Mouse (Mus musculus): ENCODE measurements at regions not wholly inside any gene's neighbourhood (a gene's known extent, or its start where the extent isn't known, plus 50 kb on each side); places are given as distances from the start of the nearest gene placed in this dataset.

DNA sequence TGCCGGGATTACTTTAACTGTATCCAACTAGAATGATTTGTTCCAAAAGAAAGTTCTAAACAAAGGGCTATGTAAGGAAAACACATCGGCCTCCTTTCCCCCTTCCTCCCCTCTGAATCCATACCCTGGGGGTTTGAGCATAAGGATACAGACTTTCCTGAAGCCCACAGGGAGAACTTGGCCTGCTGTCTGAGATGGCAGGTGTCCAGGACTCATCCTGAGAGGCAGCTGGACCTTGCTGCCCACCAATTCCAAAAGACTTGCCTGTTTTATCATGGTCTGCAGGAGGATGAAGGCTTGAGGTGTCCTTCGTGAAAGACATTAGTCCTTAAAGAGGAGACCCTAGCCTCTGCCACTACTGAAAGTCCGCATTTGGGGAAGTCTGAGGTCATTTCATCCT is 94.0 kb upstream of the A230072I06Rik start:
- ATAC-seq (replicated peaks; ENCODE audit: insufficient number of reproducible peaks, low FRiP score, low TSS enrichment, poor library complexity, severe bottlenecking), result no peak

- no peak for ATAC-seq (replicated peaks; ENCODE audit: insufficient number of reproducible peaks, low FRiP score, low TSS enrichment, poor library complexity, severe bottlenecking)
Observed at GRCm38 (mm10) chr8:12187366-12187765, 91.3 kb upstream of the A230072I06Rik start.

DNA sequence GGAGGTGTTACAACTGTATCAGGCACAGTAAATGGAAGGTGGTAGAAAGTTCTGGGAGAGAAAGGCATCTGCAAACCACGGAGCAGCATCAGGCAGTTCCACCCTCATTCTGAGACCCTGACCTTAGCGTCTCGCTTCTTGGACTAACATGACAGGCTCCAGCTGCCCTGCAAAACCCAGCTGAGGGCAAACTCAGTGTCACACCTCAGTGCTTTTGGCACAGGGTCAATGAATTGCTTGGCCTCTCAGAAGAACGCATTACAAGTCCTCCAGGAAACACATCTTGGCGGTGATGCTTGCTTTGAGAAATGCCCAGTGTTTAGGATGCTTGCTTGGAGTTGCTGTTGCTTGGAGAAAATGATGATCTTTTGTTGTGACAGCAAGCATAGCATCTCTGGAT is 90.2 kb upstream of the A230072I06Rik start:
- ATAC-seq (replicated peaks; ENCODE audit: insufficient number of reproducible peaks, low FRiP score, low TSS enrichment, poor library complexity, severe bottlenecking), result no peak

DNA sequence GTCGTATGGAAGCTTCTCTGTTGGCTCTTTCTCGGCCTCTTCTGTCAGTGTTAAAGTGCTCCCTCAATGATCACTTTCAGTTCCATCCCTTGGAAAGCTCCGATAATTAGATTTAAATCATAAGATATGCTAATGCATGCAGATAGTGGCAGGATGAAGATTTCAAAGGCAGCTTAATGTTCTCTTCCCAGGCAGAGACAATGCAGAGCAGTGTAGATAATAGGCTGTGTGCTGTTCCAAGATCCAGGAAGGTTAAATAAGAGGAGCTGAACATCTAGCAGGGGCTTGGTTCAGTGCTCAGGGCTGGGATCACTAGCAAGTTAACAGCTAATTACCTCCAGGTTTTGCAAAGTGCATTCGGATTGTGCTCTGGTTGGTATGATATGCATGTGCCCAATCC is 89.7 kb upstream of the A230072I06Rik start:
- ATAC-seq (replicated peaks; ENCODE audit: insufficient number of reproducible peaks, low FRiP score, low TSS enrichment, poor library complexity, severe bottlenecking), result no peak

DNA sequence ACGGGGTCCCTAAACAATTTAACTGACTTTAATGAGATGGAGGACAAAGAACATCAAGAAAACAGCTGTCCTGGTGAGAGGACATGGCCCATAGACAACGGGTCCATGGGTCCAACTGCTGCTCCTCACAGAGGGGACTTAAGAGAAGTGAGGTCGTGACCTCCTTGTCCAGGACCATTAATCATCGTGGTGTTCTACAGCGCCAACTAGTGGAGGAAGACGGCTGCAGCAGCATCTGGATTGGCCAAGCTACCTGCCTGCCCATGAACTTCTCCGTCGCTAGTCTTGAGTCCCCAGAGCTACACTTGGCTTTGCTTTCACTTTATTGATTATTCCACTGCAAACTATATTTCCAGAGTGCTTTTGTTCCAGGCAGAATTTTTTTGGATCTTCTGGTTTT is 86.6 kb upstream of the A230072I06Rik start:
- no peak for ATAC-seq (replicated peaks; ENCODE audit: insufficient number of reproducible peaks, low FRiP score, low TSS enrichment, poor library complexity, severe bottlenecking)

DNA sequence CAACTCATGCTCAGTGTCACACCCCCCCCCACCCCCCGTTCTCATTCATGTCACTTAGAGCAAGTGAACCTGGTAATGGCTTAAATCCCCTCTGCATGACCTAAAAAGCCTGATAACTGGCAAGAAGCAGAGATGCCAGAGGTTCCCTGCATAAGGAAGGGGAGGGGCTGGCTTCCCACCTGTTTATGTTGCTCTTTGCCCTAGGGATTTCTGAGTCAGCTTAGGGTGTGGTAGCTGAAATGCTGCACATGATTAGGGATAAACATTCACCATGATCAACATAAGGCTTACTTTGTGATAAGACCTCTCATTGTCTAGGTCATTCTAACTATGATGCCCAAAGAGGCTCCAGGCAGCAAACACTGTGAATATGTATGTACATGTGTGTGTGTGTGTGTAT is 72.7 kb upstream of the A230072I06Rik start:
- no peak for ATAC-seq (replicated peaks; ENCODE audit: insufficient number of reproducible peaks, low FRiP score, low TSS enrichment, poor library complexity, severe bottlenecking)

DNA sequence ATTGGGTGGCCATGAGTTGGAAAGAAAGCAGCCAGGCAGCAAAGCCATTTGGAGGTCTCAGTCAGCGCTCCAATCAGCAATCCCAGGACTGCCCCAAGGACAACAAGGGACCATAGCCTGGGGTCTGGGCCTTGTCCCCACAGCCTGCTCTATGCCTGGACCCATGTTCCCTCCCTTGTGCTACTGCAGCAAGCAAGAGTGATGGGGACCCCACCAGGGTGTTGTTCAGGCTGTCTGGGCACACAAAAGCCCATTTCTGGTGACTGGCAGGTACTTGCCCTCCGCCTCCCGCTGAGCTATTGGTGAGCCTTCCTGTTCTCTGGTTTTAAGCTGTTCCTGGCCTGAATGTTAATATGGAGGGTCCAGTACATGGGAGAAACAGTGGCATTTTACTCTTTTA is 71.2 kb upstream of the A230072I06Rik start:
- no peak for ATAC-seq (replicated peaks; ENCODE audit: insufficient number of reproducible peaks, low FRiP score, low TSS enrichment, poor library complexity, severe bottlenecking)

- no peak for ATAC-seq (replicated peaks; ENCODE audit: insufficient number of reproducible peaks, low FRiP score, low TSS enrichment, poor library complexity, severe bottlenecking)
Observed at GRCm38 (mm10) chr8:12213774-12214173, 64.8 kb upstream of the A230072I06Rik start.

- no peak for ATAC-seq (replicated peaks; ENCODE audit: insufficient number of reproducible peaks, low FRiP score, low TSS enrichment, poor library complexity, severe bottlenecking)
Observed at GRCm38 (mm10) chr8:12214205-12215019, 64.2 kb upstream of the A230072I06Rik start.

DNA sequence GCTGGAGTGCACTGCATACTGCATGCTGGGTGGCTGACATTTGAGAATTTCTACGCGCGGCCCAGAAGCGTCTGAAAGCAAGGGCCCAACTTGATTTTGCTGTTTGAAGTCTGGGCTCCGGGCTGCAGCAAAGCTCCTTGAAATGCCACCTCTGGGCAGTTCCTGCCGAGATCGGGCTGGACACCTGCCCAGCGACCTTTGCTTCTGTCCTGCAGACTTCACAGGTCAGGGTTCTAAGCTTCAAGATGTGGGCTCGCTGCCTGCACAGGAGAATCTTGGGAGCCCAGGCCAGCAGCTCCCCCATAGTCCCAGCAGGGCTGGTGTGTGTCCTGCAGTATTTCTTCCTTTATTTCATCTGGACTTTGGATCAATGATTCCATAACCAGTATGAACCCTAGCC is 57.1 kb upstream of the A230072I06Rik start:
- ATAC-seq (replicated peaks; ENCODE audit: insufficient number of reproducible peaks, low FRiP score, low TSS enrichment, poor library complexity, severe bottlenecking), result no peak

DNA sequence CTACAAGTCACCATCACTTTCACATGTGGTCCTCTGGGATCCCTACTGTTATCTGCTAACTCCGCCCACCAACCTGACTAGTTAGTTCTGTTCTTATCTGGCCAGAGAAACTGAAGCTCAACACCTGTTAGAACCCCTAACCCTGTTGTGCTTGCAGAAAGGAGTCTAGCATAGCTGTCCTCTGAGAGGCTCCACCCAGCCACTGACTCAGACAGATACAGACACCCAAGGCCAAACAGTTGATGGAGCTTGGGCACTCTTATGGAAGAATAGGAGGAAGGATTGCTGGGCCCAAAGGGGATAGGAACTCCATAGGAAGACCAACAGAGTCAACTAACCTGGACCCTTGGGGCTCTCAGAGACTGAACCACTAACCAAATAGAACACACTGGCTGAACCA is 55.2 kb upstream of the A230072I06Rik start:
- ATAC-seq (replicated peaks; ENCODE audit: insufficient number of reproducible peaks, low FRiP score, low TSS enrichment, poor library complexity, severe bottlenecking), result no peak
